Mouse (Mus musculus): ENCODE results near the gene Krt36.

Gene Krt36

DNA sequence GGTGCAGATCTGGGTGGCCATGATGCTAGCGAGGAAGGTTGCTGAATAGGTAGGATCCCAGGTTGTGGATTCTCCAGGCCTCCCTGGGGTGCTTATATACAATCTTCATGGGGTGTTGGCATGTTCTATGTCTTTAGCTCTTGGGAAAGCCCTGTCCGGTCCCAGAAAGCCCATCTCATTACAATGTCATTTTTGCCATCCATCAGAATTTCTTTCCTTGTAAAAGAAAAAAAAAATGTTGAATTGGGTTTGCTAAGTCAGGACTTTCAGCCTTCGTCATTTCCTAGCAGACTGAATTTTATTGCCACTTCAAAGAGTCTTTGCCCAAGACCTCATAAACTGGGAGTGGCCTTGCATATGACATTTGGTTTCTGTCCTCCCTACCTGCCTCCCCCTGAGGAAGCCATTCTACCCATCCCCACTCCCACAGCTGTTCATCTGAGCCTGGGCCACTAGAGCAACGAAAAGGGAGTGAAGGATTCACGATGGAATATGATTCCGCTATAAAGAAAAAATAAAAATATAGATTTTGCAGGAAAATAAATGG is at the start of gene Krt36:
Krt36 (minus strand) TSS at position 51 of the 547 bp plus-strand sequence.
- DNase-seq: no peak

- DNase-seq: no peak
Observed at GRCm38 (mm10) chr11:100148615-100149330, 43.3 kb upstream of the Krt36 start, which contains the start of gene Krt19. TSS of gene Krt19 (minus strand) at chr11:100148665.

GRCm38 (mm10) chr11:100147566-100148353 is 42.3 kb upstream of the Krt36 start:
- DNase-seq: no peak

GRCm38 (mm10) chr11:100145858-100146560 is 40.6 kb upstream of the Krt36 start:
- no peak for DNase-seq

DNA sequence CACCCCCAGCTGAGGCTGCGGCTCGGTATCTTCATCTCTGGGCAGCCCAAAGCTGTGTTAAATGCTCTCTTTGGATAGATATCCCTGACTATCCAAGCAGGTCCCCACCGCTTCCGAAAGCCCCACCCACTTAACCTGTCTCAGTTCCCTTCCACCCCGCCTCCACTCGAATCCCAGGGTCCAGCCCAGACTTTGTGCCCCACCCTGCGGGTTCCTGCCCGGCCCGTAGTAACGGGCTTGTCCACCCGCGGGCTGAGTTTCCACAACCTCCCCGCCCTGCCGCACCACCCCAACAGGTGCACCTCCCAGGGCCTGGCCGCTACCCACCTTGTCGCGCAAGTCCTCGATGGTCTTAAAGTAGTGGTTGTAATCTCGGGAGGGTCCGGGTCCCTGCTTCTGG is 39.7 kb upstream of the Krt36 start:
- DNase-seq: no peak

DNA sequence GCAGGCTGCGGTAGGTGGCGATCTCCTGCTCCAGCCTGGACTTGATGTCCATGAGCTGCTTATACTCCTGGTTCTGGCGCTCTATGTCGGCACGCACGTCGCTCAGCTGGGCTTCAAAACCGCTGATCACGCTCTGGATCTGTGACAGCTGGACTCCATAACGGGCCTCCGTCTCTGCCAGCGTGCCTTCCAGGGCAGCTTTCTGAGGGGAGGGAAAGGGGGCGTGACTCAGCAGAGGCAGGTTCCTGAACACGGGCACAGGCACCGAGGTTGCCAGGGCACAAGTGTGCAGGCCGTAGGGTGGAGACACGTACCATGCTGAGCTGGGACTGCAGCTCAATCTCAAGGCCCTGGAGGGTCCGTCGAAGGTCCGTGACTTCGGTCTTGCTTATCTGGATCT is 35.5 kb upstream of the Krt36 start:
- no peak for DNase-seq

DNA sequence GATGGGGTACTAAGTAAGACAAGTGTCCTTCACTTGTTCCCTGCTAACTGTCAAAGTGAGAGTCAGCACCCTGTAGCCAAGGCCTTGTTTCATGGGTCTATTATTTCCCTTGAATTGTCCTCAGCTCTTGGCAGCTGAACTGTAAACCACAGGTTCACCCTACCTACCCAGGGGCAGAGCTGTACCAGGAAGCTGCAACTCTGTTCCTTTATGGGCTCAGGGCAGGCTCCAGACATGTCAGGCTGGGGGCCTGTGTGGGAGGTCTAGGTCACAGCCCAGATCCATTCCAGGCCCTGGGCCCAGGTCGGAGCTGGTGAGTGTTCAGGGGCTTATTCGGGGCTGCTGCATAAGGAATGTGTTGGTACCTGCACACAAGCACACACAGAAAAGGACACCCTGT is 34.0 kb upstream of the Krt36 start:
- no peak for DNase-seq

DNA sequence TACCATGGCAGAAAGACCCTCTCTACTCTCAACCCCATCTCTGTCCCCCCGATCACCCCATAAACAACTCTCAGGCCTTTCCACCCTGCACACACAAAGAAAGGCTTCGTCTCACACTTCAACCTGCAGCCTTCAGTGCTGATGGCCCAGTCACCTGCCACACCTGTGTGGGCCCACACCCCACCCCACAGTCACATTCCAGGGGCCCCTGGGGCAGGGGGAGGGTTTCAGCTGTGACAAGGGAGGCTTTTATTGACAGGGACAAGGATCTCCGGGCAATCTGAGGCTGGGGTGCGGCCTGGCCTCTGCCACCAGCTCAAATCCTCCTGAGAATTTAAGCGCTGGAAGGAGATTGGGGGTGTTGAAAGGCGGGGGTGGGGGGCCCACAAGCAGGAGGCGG is 33.4 kb upstream of the Krt36 start:
- no peak for DNase-seq

DNA sequence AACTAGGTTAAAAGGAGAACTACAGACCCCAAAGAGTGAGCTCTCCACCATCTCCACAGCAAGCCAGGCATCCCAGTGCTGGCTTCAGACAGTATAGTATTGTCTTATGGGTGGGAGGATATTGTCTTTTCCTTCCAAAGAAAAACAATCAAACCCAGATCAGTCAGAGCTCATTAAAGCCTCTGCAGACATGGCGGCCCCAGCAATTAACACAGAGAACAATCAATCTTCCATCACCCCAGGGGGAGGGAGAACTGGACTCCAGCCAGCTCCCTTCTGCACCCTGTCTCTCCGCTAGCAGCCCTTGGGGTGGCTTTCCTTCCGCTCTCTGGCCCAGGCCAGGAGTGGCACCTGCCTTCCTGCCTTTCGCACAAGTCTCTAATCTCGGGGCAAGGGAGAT is 32.3 kb upstream of the Krt36 start:
- DNase-seq: no peak

- DNase-seq: no peak
Observed at GRCm38 (mm10) chr11:100136559-100136958, 31.1 kb upstream of the Krt36 start.

DNA sequence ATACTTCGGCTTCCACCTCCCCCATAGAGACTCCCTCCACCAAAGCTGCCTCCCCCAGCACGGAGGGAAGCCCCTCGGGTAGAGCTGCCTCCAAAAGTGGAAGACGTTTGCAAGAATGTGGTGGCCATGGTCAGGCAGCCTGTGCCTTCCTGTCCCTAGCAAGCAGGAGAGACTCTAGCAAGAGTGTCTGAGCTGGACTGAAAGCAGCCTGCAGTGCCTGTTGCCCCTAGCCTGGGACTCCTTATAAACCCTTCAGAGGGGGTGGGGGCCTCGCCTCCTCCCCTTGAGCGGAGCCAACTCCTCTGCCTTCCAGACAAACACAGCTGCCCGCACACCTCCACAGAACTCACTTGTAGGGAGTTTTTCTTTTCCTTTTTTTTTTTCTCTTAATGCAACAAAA is 30.3 kb upstream of the Krt36 start, which contains the start of gene Krt15:
Krt15 (minus strand) TSS at position 198 of the 400 bp plus-strand sequence.
- DNase-seq: no peak

DNA sequence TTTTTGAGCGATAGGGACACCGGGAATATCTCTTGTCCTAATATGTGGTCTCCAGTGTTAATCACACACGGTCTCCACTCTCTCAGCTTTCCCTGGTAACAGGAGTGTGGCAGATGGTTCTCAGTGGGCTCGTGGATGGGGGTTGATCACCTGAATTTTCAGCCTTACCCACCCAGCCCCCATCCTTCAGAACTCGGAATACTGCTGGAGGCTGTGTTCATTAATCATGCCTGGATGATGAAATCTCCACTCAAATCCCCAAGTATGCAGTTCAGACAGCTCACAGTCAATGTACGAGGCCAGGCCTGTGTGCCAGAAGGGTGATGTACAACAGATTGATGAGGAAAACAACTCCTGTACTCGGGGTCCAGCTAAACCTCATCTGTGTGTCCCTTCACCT is 19.5 kb upstream of the Krt36 start:
- no peak for DNase-seq

DNA sequence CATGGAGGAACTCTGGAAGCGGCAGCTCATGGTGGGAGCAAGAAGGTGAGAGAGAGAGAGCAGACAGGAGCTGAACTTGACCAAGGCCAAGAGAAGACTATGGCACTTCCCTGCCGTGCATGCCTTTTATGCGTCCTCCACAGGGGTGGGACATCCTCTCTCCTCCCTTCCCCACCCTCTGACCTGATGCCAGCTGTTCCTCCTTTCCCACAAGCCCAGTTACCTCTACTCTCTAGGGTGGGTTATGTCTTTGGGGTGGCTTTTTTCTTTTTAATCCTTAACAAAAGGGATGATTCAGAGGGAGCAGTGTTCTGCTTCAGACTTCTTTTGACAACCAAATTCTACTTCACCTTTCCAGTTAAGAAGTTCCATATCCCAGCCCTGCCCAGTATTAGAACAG is 16.0 kb upstream of the Krt36 start, which contains the start of gene Krt13:
Krt13 (minus strand) TSS at position 101 of the 400 bp plus-strand sequence.
- no peak for DNase-seq

GRCm38 (mm10) chr11:100120331-100120730 is 14.9 kb upstream of the Krt36 start:
- DNase-seq: no peak

- DNase-seq: no peak
Observed at GRCm38 (mm10) chr11:100113742-100114029, 8.3 kb upstream of the Krt36 start.

- DNase-seq: no peak
Observed at GRCm38 (mm10) chr11:100112935-100113741, 7.7 kb upstream of the Krt36 start.

GRCm38 (mm10) chr11:100102693-100103429 is 2.6 kb downstream of the Krt36 start:
- no peak for DNase-seq

DNA sequence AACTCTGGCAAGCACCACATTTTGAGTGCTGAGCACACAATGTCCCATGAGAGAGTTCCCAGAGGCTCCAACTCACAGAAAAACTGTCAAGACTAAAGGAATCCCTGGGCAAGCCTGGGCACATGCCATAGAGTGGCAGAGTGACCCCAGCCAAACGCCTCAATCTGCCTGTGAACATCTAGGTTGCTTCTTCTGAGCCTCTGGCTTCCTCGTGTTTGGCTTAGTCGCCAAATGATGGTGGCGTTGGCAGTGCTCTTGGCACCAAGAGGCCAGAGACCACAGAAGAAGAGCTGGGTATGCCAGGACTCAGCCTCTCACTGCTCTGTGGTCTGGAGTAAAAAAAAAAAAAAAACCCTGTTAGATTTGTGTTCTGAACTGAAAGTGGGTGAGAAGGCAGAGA is 5.0 kb downstream of the Krt36 start:
- DNase-seq: no peak

DNA sequence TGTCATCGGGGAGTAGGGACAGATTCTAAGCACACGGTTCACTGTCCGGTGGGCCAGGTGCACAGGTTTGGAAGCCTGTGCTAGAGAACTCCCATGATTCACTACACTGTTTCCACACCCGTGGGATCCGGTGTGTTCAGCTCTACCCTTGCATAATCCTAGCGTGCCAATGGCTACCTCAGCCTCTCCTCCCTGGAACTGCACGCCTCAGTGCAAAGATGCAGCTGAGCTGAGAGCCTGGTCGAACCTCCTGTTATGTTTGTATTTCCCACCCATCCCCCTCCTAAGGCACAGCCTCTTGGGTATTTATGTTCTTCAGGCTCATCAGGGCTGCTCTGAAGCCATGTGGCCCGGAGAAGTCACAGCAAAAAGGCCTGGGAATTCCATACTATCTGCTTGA is 7.6 kb downstream of the Krt36 start:
- no peak for DNase-seq

DNA sequence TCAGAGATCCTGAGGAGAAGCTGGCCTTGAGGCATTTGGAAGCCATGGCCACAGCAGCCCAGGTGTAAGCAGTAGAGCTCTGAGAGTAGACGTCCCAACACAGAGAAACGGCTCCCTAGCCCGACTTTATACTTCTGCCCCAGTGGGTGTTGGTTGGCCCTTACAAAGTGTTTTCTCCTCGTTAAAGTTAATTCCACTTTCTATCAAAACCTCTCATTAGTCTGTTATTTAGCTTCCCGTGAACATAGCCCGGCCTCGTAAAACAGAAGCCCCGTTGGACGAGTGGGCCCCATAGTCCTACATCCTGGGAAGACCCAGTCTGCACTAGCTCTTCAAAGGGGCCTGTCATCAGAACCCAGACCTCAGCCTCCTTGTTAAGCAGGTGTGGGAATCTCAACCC is 9.3 kb downstream of the Krt36 start, which contains the start of gene Krt35:
Krt35 (minus strand) TSS at position 101 of the 400 bp plus-strand sequence.
- DNase-seq: no peak

DNA sequence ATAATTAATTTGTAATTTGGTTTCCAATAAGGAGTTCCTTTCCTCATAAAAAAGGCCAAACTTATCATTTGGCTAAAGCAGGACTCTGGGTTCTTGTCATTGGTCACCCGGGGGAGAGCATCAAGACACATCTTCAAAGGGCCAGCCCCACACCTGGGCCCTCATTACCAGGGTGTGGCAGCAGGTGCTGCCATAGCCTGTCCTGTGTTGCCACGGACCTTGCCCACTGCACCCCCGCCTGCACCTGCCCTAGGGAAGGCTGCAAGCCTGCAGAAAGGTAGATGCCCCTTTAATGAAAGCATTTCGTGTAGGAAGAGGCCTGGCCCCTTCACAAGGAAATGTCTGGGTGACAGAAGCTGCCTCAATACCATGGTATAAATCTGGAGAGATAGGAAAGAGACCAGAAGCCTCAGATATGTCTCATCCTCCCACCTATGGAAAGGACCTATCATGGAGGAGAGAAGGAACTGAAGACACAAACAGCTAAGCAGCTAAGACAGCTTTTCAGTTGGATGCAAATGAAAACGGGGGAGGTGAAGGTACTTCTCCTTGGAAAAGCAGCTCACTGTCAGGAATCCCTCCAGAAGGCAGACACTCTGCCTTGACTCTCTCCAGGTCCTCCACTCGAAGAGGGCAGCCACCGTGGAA is 16.9 kb downstream of the Krt36 start:
- no peak for DNase-seq

Data from spleen, adult 18-20 months (tissue).